ENCODE assay signal across 8 mouse cellular contexts in genomic region chr13:102625171-102625835, GRCm38 (mm10).
DNase-seq lines count a peak whose midpoint lies in the region; ATAC-seq and TF ChIP-seq lines count a peak whose summit lies in the region.

No protein-coding gene starts in this region.

- peaks cover 9% of the 10 kb centered on the region for H3K4me1 ChIP-seq in lung, adult 2 months (ENCODE audit: control insufficient read depth, insufficient read depth, low read length)
- peaks cover 10% of the 10 kb centered on the region for H3K4me1 ChIP-seq in stomach, postnatal 0 days (replicated peaks; ENCODE audit: control insufficient read depth, insufficient read depth)

- no peak for TF ChIP-seq CTCF in lung, adult 2 months (IDR thresholded peaks at IDR 0.05; ENCODE audit: insufficient read depth, low read length)
- peak; percentile 8; the same call in 1 of the 2 replicates for TF ChIP-seq CTCF in stomach, postnatal 0 days (IDR thresholded peaks at IDR 0.05; ENCODE audit: low read depth)

- peak overlapping the region; percentile 96 for H3K27ac ChIP-seq in stomach, postnatal 0 days (replicated peaks)

- ATAC-seq in stomach, postnatal 0 days (ENCODE audit: low FRiP score, low TSS enrichment): peak; percentile 87

- no peaks in the 10 kb centered on the region for H3K27me3 ChIP-seq in stomach, postnatal 0 days (ENCODE audit: control insufficient read depth, insufficient read depth, low read length)

- no peak overlapping the region for H3K4me3 ChIP-seq in lung, adult 2 months (replicated peaks; ENCODE audit: extremely low read depth, low read depth, low read length)
- no peak overlapping the region for H3K4me3 ChIP-seq in stomach, postnatal 0 days (ENCODE audit: low read depth, low read length)

- no peaks in the 10 kb centered on the region for H3K9me3 ChIP-seq in stomach, postnatal 0 days (ENCODE audit: control insufficient read depth, low read length)

- no peak overlapping the region for H3K4me2 ChIP-seq in stomach, postnatal 0 days (replicated peaks; ENCODE audit: low read depth)

- H3K9ac ChIP-seq in stomach, postnatal 0 days (ENCODE audit: low read length): no peak overlapping the region

- H3K36me3 ChIP-seq in stomach, postnatal 0 days (ENCODE audit: control insufficient read depth, insufficient read depth, low read length): no peaks in the 10 kb centered on the region

- peak; percentile 96 for TF ChIP-seq EP300 in stomach, postnatal 0 days (optimal IDR thresholded peaks at IDR 0.05)

- WGBS in large intestine, adult 2 months: 25% methylated on average over 8 of the region's 8 CpGs
- WGBS in lung, adult 2 months: 54% methylated on average over 8 of the region's 8 CpGs
- WGBS in stomach, postnatal 0 days: 34% methylated on average over 8 of the region's 8 CpGs

- peak; percentile 75 for DNase-seq in urinary bladder, postnatal 14 days (ENCODE audit: low spot score)
- DNase-seq in urinary bladder, postnatal 10 days (ENCODE audit: low spot score): no peak
- DNase-seq in fat pad, adult 2 months (ENCODE audit: extremely low read depth, low read depth, low spot score): peak; percentile 57
- DNase-seq in heart, postnatal 10 days: peak; percentile 89 to 93
- DNase-seq in large intestine, adult 2 months (ENCODE audit: low read depth, low spot score): peak; percentile 74
- peak; percentile 34 for DNase-seq in lung, adult 2 months
- peak; percentile 47 for DNase-seq in stomach, postnatal 0 days (ENCODE audit: low spot score)
- DNase-seq in thymus, postnatal 10 days (ENCODE audit: low spot score in 2 of 2): no peak

- TF ChIP-seq POLR2A in lung, adult 2 months (IDR thresholded peaks at IDR 0.05; ENCODE audit: borderline replicate concordance, extremely low read depth, low read depth, low read length): no peak

- intact Hi-C loops in heart, postnatal 10 days (cut with DNase I): no loop called here

Comparison
In these comparisons a context has a peak if more than half of its experiments do, and no peak if none do; other contexts are left out.
1. DNase-seq: peak in urinary bladder, postnatal 14 days (single experiment), fat pad, adult 2 months (single experiment), heart, postnatal 10 days (2 of 2), large intestine, adult 2 months (single experiment), lung, adult 2 months (single experiment) and stomach, postnatal 0 days (single experiment); none in urinary bladder, postnatal 10 days (single experiment) and thymus, postnatal 10 days (0 of 2).